Mouse (Mus musculus) layer of hippocampus, postnatal 10 days (tissue): Measurements from ENCODE around the gene 3110001I22Rik. TPM values are rescaled to one million over a fixed set of nuclear protein-coding genes. Genes with fewer than 3 reads are reported as not detected.
"Not testable (repeated sequence)": the region's sequence is repeated elsewhere in the genome, so short reads cannot be mapped to it uniquely, and the experiment has no call there.

ENCODE experiments used
- DNase-seq, 2 experiments: peaks; one replicate each; pipeline ENCODE4 v3.0.0; 2021; ENCODE audit warnings: low spot score in 2 of 2
- long read RNA-seq: library from polyadenylated mRNA; stranded (forward); transcript quantifications from one replicate; pipeline ENCODE4 v2.0.0, GENCODE M21; 2023
- total RNA-seq, 2 experiments: library from RNA; stranded (reverse); gene quantifications; 2 replicates each; pipeline ENCODE4 v1.2.3; 2021

The 3110001I22Rik gene
- 1 to 10 TPM; 4.2 to 4.8 TPM for total RNA-seq
- long read RNA-seq, partial matches to known transcripts = 0 of 4 reads
- long read RNA-seq, other reads (novel, unspliced or antisense) = 0 of 4 reads

DNA sequence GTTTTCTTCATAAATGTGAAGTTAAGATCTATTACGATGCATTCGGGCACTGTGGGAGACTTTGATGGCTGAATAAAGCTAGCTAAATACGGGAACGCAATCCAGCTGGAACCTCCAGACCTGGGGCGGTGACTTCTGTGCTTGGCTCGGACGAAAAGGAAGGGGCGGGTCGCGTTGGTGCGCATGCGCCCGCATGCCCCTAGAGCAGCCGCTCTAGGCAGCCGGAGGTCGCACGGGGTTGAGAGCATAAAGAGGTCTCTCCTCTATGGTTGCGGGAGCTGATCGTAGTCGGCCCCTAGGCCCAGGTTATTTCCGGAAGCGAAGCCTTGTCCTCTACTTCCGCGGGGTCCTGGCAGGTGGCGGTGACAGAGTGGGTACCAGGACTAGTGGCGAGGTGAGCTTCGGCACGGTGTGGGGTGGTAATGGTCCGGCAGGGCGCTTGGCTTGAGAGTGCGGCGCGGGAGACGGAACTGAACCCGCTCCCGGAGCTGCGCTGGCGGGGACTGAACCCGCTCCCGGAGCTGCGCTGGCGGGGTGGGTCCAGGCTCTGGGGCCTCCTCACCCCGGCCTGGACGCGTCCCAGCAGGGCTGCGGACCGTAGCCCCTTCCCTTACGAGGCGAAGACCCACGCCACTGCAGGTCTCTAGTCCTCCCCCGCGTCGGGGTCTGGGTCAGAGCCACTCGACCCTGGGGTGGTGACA lies at the start of gene 3110001I22Rik, which contains the start of gene Bfar:
3110001I22Rik (plus strand) TSS at position 245 of the 701 bp plus-strand sequence.
Bfar (plus strand) TSS at position 174 of the 701 bp plus-strand sequence.
- DNase-seq = peak; percentile 76 to 88

DNA sequence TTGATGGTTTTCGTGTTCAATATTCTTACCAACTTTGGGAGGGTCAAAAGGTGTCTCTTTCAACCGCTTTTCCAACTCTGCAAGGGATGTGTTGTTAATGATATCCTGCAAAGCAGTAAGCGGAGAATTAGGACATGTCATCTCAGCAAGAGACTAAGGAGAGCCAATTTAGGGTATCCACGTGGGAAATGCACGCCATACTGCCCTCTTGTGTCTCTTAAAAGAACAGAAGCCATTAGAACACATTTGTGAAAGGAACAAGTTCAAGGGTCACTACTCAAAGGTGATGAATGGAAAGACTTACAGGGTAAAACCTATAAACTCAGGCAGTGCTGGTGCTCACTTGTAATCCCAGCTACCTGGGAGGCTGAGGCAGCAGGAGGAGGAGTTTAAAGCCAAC lies 43.4 kb upstream of the 3110001I22Rik start:
- no peak for DNase-seq

DNA sequence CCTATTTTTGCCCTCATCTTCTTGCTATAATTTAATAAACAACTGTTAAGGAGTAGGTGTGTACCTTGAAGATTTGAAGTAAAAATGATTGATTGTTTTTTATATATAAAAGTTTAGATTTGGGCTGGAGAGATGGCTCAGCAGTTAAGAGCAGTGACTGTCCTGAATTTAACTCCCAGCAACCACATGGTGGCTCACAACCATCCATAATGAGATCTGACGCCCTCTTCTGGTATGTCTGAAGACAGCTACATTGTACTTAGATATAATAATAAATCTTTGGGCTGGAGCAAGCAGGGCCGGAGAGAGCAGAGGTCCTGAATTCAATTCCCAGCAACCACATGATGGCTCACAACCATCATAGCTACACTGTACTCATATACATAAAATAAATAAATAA lies 33.5 kb upstream of the 3110001I22Rik start:
- DNase-seq = not testable (repeated sequence)

DNA sequence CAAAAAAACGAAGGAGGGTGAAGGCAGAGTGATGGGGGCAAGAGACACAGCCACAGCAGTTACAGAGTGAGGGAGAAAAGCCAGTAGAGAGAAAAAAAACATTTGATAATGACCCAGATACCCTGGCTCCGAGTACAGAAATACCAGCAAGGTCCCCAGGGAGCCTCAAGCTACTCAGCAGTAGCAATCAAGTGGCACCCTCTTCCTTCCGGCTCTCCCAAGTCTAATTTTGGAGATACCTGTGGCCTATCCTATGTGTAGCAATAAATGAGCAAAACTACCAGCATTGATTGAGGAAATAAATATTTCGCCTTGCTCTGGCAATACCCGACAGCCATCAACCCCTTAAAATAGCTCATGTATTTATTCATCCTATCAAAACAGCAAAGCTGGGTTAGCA lies 32.2 kb upstream of the 3110001I22Rik start:
- DNase-seq = no peak

DNA sequence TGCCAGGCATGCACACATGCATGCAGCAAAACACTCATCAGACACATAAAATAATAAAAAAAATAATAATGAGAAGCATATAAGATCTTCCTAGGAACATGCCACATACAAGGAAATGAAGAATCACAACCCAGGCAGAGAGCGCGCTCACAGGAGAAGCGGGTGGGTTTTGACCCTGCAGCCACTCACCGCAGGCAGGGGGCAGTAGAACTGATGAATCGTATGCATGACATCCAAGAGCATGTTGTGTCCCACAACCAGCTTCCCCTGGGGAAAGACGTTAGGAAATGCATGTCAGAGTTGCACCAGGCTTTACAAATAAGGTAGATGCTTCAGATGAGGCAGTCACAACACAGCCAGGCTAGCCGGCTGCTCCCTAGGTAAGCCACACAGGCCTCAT lies 31.7 kb upstream of the 3110001I22Rik start:
- peak in 1 of 2 experiments; percentile 16 for DNase-seq

DNA sequence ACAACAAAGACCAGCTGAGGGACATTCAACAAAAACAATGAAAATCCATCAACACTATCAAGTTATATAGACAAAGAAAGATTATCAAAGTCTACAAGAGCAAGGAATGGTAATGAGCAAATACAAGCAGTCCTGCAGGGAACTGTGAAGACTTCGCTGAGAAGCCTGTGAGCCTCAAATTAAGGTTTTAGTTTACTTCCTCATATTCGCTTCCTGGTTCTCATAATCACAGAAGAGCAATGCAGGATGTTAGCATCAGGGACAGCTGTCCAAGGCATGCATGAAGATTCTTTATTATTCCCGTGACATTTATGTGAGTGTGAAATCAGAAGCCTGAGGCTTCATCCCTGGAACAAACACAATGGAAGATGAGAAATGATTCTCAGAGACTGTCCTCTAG lies 27.3 kb upstream of the 3110001I22Rik start:
- no peak for DNase-seq

DNA sequence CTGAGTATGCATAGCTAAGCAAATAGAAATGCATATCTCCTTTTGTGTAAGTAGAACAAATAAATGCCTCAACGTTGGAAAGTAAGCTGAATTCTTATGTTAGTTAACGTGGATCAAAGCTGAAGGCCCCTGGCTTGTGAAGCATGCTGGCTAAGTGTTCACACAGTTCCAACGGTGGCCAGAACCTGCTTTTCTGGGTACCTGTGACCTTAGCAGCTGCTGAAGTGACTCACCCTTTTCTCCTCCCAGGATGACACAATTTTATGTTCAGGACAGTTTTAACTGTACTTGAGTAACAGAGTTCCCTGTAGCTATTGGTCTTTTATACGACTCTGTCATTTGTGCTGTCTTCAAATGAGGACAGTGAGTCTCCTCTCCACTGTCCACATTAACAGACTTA lies 25.8 kb upstream of the 3110001I22Rik start:
- no peak for DNase-seq

DNA sequence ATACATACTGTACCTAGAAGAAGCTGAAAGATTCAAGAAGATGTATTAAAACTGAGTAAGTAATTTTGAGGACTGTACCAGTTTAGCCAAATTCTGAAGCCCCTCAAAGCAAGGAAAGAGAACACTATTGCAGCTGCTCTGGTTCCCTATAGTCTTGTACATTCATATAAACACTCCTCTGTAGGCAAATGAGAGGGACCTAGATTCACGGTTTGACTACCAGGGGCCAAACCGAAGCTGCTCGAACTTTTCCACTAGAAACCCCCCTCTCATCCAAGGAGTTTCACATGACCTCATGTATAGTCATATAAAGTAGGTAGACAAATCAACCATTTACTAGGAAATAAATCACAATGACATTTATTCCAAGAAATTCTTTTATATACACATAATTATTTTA lies 12.8 kb upstream of the 3110001I22Rik start:
- DNase-seq = no peak

DNA sequence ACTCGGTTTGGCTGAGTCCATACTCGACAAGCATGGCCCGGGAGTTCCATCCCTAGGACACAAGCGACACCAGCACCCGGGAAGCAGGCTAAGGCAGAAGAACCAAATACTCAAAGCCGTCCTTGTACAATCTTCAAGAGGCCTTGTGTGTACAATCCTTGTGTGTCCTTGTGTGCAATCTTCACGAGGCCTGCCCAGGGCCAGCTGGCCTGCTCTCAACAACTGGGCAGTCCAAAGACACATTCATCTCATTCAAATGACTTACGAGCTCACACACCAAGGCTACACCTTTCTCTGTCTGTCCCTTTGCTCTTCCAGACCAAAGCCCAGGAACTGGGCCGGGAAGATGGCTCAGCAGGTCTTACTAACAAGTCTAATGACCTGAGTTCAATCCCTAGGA lies 11.0 kb upstream of the 3110001I22Rik start:
- DNase-seq = no peak

DNA sequence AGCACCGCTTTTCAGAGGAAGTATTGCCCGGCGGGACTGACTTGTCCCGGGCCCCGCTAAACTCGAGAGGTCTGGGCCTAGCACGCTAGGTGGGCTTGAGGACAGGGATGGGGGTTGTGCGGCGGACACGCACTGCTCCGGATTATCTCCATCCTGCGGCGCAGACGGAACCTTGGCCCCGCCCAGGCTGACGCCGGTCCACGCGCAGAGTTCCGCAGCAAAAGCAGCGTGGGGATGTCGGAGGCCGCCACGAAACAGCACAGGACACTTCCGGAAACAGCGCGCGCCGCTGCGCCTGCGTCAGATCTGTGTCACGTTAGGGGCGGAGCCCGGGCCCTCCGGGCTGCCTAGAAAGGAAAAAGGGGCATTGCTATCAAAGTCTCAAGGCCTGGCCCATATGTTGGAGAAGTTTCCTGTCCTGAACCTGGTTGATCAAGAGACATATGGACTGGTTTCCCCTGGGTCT lies 3.8 kb upstream of the 3110001I22Rik start, which contains the start of gene Parn:
Parn (minus strand) TSS at position 293 of the 466 bp plus-strand sequence.
- peak; percentile 87 to 92 for DNase-seq

DNA sequence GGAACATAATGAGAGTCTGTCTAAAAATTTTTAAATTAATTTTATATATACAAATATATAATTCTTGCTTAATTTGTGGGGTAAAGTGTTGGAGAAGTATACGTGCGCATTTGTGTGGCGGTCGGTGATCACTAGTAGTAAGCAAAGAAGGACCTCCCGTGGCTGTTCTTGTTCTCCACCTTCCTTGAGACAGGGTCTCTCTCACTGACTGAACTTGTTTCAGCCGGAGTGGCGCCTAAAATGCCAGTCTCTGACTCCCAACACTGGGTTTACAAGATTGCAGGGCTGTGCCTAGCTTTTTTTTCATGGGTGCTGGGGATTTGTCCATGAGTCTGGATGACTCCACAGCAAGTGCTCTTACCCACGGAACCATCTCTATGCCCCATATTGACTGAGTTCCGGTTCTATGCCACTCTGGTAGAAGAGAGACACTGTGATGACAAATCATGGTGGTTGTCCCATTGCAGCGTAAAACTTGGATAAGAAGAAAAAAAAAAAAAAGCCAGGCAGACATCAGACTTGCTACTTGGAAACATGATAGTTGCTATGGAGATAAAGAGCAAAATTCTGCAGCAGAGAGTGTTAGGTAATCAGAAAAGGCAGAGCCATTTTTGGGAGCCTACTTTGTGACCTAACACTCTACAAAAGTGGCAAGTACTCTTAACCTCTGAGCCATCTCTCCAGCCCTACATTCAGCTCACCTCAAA lies 3.2 kb upstream of the 3110001I22Rik start:
- no peak for DNase-seq

DNA sequence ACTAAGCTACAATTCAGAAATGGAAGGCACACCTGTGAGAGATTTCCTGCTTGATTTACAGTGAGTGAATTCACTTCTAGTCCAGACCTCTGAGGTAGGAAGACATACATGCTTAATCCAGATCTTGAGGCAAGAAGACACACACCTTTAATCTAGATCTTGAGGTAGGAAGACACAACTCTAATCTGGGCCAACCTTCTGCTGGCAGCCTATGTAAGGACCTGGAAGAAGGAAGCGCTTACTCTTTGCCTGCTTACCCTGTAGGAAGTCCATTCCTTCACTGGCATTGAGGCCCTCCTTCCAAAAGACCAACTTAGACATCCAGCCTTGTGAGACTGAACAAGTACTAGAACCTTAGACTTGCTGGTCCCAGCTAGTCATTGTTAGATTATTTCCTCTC lies 2.4 kb upstream of the 3110001I22Rik start:
- no peak for DNase-seq

DNA sequence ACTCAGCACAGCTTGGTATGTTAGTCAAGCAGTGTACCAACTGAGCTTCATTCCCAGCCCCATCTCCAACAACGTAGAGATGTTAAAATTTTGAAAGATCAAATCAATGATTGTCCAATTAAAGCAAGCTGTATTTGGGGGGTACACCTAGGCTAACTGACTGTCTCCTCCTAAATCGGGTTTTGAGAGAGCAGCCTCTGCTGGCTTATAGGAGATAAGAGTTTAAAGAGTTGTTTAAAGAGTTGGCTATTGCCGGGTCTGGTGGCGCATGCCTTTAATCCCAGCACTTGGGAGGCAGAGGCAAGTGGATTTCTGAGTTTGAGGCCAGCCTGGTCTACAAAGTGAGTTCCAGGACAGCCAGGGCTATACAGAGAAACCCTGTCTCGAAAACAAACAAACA lies 833 bp upstream of the 3110001I22Rik start:
- DNase-seq = not testable (repeated sequence)

DNA sequence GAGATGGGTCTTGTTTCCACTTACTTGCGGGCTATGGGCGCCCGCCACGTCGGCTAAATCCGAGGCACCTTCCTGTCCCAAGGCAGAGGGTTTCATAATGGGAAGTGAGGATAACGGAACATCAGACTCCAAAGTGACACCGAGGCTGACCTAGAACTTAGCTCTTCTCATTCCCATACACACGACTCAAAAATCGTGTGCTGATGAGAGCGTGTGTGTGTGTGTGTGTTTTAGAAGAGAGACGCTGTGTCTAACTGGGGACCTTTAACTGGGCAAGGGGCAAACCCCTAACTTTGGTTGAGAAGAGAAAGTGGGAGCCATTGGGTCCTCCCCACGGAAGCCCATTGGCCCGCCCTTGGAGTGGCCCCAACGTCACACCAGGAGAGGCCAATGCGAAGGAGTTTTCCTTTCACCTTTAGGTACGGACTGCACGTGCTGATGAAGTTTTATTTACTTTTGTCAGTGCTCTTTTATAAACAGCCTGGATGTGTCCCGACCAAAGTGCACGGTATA lies 713 bp downstream of the 3110001I22Rik start:
- DNase-seq = peak; percentile 47 to 56

DNA sequence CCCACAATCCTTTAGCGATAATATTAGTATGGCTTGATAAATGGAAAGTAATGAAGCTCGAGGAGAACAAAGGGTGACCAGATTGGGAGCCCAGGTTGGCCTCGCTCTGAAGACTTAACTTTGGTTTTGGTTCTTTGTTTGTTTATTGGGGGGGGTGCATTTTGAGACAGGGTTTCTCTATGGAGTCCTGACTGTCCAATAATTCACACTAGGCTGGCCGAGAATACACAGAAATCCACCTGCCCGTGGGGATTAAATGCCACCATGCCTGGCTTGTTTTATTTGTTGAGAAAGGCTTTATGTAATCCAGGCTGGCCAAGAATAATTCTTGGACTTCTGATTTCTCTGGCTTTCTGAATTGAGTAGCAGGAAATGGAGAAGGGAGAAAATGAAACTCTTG lies 1.4 kb downstream of the 3110001I22Rik start:
- DNase-seq = no peak

DNA sequence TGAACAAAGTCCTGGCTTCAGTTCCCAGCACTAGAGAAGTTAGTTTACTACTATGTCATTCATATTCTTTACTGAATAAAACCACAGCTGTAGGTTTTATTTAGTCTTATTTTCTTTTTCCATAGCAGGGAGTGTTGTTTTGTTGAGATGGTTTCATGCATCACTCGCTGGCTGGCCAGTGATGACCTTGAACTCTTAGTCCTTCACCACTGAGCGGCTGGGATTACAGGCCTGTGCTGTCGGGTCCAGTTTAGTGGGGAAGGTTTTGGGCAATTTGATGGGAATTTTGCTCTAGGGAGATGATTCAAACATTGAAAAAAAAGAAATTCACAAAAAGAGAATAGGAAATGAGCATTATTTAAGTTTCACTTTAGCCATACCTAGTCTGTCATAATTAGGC lies 2.8 kb downstream of the 3110001I22Rik start:
- DNase-seq = no peak

DNA sequence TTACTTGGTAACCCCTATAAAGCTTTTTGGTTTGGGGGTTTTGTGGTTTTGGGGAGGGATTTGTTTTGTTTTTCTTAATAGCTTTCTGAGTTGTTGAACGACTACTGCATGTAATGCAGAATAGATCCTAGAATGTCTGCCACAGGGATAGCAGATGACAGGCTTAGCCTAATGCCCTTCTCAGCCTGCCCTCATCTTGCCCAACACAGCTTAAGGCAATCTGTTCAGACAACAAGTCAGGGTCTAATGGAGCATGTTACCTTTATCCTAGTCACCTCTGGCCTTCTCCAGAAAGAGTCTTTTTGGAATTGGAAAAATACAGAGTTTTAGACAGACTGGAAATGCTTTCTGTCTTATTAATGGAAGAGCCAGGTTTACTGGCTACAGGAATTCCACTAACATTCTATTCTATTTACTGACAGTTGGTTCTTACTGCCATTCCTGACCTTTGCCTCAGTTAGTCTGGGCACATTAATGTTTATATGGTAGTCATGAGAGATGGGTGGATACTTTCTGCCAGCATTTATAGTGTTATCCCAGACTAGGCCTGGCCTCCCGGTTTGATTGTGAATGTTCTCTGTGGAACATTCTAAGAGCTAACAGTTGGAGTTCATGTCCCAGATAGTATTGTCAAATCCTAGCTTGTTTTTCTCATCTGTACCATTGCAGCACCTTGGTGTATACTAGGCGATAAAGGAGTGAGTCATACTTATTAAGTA lies 7.0 kb downstream of the 3110001I22Rik start:
- no peak for DNase-seq

DNA sequence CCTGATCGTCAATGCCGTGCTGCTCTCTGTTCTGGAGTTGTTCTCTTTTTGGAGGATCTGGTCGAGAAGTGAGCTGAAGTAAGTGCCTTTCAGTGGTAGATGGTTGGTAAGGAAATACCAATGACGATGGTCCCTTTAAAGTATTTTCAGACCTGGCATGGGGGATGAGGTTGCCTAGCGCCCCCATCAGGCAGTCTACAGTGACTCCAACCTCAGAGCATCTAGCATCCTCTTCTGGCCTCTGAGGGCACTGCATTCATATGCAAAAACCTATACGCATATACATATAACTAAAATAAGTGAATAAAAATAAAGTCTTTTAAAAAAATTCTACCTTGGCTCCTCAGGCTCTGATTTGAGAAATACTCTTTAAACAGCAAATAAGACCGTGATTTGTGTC lies 27.3 kb downstream of the 3110001I22Rik start:
- no peak for DNase-seq

DNA sequence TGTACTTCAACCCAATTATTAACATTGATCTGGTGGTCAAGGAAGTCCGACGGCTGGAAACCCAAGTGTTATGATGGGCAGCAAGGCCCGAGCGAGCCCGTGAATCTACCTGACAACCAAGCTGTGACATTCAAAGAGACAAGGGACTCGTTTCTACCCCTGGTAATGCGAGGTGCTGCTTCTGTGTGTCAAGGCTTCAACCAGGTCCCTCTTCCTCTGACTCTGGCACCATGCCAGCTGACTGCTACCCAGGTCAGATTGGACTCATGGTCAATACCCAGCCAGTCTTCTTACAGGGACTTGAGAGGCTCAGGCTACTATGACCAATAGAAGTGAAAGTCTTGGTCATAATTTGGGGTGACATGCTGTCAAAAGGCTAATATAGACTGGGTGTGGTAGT lies 30.5 kb downstream of the 3110001I22Rik start:
- DNase-seq = peak; percentile 6 to 13

DNA sequence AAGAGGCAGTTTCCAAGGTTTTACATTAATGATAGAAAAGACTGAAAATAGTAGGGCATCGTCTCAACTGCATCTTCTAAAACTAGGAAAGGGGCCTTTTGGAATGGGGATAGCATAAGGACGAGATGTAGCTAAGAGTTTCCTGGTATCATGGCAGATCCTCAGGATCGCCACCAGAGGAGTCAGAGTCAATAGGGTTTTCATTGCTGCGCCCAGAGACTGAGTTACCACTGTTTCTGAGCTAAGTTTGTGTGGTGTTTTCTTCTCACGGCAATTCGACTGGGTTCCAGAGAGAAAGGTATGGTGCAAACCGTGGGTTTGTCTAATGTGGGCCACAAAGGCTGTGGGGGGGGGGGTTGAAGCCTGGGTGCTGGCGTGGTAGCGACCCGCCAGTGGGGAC lies 32.9 kb downstream of the 3110001I22Rik start:
- DNase-seq = no peak

DNA sequence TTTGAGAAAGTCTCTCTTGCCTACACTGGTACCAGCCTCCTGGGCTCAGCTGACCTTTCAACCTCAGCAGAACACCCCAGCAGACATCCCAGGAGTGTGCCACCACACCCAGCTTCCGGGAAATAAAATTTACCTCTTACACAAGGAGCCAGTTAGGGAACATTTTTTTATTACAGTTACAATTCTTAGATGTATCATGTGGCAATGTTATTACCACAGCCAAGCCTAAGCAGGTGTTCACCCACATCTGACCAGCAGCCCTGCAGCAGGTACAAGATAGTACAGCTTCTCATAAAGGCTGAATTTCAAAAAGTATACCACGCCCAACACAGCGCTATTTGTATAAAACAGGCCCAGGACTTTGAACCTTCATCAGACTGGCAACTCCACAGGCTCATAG lies 43.2 kb downstream of the 3110001I22Rik start:
- DNase-seq = no peak
